Mouse (Mus musculus) intestine, embryonic 14.5 days (tissue): ENCODE results near the gene Ppp2r2c. TPM values are rescaled to one million over a fixed set of nuclear protein-coding genes. Genes with fewer than 3 reads are reported as not detected.

ENCODE experiments used
- ATAC-seq: fragments of 200-750 bp; cut with Nextera tagmentation; replicated peaks from 2 replicates; pipeline ENCODE4 v1.8.0; 2017; ENCODE audit warnings: low read depth, moderate number of reproducible peaks, moderate TSS enrichment, moderate library complexity; ENCODE audit not compliant: low FRiP score, low TSS enrichment
- DNase-seq: peaks from one replicate; pipeline ENCODE4 v3.0.0-alpha.2; 2018; ENCODE audit warnings: low spot score
- H3K27ac ChIP-seq: fragments of 300-500 bp; sonication (generic); 2 replicates; pipeline ENCODE4 v1.5.1; 2014; ENCODE audit warnings: low read depth, mild to moderate bottlenecking, control low read depth
- H3K27me3 ChIP-seq: fragments of 300-500 bp; sonication (generic); replicated peaks from 2 replicates; pipeline ENCODE4 v1.6.1; 2014; ENCODE audit warnings: low read length, control low read depth; ENCODE audit not compliant: control insufficient read depth, insufficient read depth
- H3K36me3 ChIP-seq: fragments of 300-500 bp; sonication (generic); 2 replicates; pipeline ENCODE4 v1.6.1; 2014; ENCODE audit warnings: low read length, control low read depth; ENCODE audit not compliant: control insufficient read depth, insufficient read depth
- H3K4me1 ChIP-seq: fragments of 300-500 bp; sonication (generic); replicated peaks from 2 replicates; pipeline ENCODE4 v1.6.1; 2014; ENCODE audit warnings: low read length, control low read depth, mixed read lengths; ENCODE audit not compliant: control insufficient read depth, insufficient read depth
- H3K4me2 ChIP-seq: fragments of 300-500 bp; sonication (generic); 2 replicates; pipeline ENCODE4 v1.6.1; 2014; ENCODE audit warnings: low read length
- H3K4me3 ChIP-seq: fragments of 300-500 bp; sonication (generic); 2 replicates; pipeline ENCODE4 v1.5.1; 2014; ENCODE audit warnings: low read depth, low read length, control low read depth, mixed read lengths
- H3K9ac ChIP-seq: fragments of 300-500 bp; sonication (generic); 2 replicates; pipeline ENCODE4 v1.6.1; 2014; ENCODE audit warnings: mild to moderate bottlenecking, low read length
- H3K9me3 ChIP-seq: fragments of 300-500 bp; sonication (generic); 2 replicates; pipeline ENCODE4 v1.6.1; 2016; ENCODE audit warnings: low read length, control low read depth; ENCODE audit not compliant: control insufficient read depth
- WGBS: fragments of 180-500 bp; shearing (Covaris S2); extraction: QIAGEN DNeasy Blood & Tissue Kit; methylation state at CpG from one replicate; pipeline ENCODE4 v1.1.7; 2014; 5-methylcytosine and 5-hydroxymethylcytosine counted together
- polyA plus RNA-seq: library from polyadenylated mRNA; unstranded; fragments of >200 nt; fragmentation: Nextera tagmentation; extraction: Ambion mirVana; gene quantifications from 2 replicates; pipeline ENCODE4 v1.2.1, GENCODE M21; 2014

The Ppp2r2c gene
- polyA plus RNA-seq, 1 experiment from 2014 or later, result 0.73 TPM

- Histone ChIP-seq H3K9ac (no peak overlapping the region), H3K4me2 (no peak overlapping the region), H3K4me3 (no peak overlapping the region), H3K4me1 (no peaks in the 10 kb centered on the region), H3K9me3 (no peaks in the 10 kb centered on the region), H3K27ac (no peak overlapping the region), H3K27me3 (no peaks in the 10 kb centered on the region; the same call in 1 of the 2 replicates), H3K36me3 (no peaks in the 10 kb centered on the region)
- no peak for DNase-seq
- WGBS, result 83% methylated on average over 8 of the region's 8 CpGs
- ATAC-seq, result no peak
Measured at GRCm38 (mm10) chr5:36897999-36898398, 29.7 kb downstream of the Ppp2r2c start.

GRCm38 (mm10) chr5:36898415-36899109 is 30.2 kb downstream of the Ppp2r2c start:
- no peaks in the 10 kb centered on the region for H3K4me1 ChIP-seq
- no peaks in the 10 kb centered on the region for H3K9me3 ChIP-seq
- no peak for DNase-seq
- H3K4me3 ChIP-seq, result no peak overlapping the region
- H3K4me2 ChIP-seq, result no peak overlapping the region
- no peaks in the 10 kb centered on the region for H3K36me3 ChIP-seq
- ATAC-seq, result no peak
- H3K27ac ChIP-seq, result no peak overlapping the region
- H3K27me3 ChIP-seq, result no peaks in the 10 kb centered on the region; the same call in 1 of the 2 replicates
- 76% methylated on average over 11 of the region's 11 CpGs for WGBS
- no peak overlapping the region for H3K9ac ChIP-seq

- WGBS, result 69% methylated on average over 5 of the region's 5 CpGs
- Histone ChIP-seq H3K9me3 (no peaks in the 10 kb centered on the region), H3K9ac (no peak overlapping the region), H3K36me3 (no peaks in the 10 kb centered on the region), H3K27ac (no peak overlapping the region), H3K4me3 (no peak overlapping the region), H3K4me2 (no peak overlapping the region), H3K4me1 (no peaks in the 10 kb centered on the region), H3K27me3 (no peaks in the 10 kb centered on the region; the same call in 1 of the 2 replicates)
- ATAC-seq, result no peak
- DNase-seq, result no peak
Measured at GRCm38 (mm10) chr5:36899392-36899791, 31.1 kb downstream of the Ppp2r2c start.

- ATAC-seq (no peak), DNase-seq (no peak)
- H3K4me3 ChIP-seq, result no peak overlapping the region
- no peaks in the 10 kb centered on the region for H3K27me3 ChIP-seq
- no peak overlapping the region for H3K9ac ChIP-seq
- no peak overlapping the region for H3K4me2 ChIP-seq
- no peaks in the 10 kb centered on the region for H3K36me3 ChIP-seq
- no peak overlapping the region for H3K27ac ChIP-seq
- H3K9me3 ChIP-seq, result no peaks in the 10 kb centered on the region
- WGBS, result 68% methylated on average over 6 of the region's 6 CpGs
- H3K4me1 ChIP-seq, result no peaks in the 10 kb centered on the region
Measured at GRCm38 (mm10) chr5:36900189-36900619, 31.9 kb downstream of the Ppp2r2c start.

- H3K4me1 ChIP-seq, result no peaks in the 10 kb centered on the region
- no peak overlapping the region for H3K4me2 ChIP-seq
- no peak overlapping the region for H3K4me3 ChIP-seq
- H3K9ac ChIP-seq, result no peak overlapping the region
- H3K27ac ChIP-seq, result no peak overlapping the region
- no peak for ATAC-seq
- H3K9me3 ChIP-seq, result no peaks in the 10 kb centered on the region
- no peak for DNase-seq
- 72% methylated on average over 2 of the region's 2 CpGs for WGBS
- no peaks in the 10 kb centered on the region for H3K27me3 ChIP-seq
- no peaks in the 10 kb centered on the region for H3K36me3 ChIP-seq
Measured at GRCm38 (mm10) chr5:36902807-36903206, 34.5 kb downstream of the Ppp2r2c start.

GRCm38 (mm10) chr5:36904131-36904530 is 35.8 kb downstream of the Ppp2r2c start:
- H3K4me1 ChIP-seq, result no peaks in the 10 kb centered on the region
- H3K9me3 ChIP-seq, result no peaks in the 10 kb centered on the region
- 87% methylated on average over 2 of the region's 2 CpGs for WGBS
- no peak overlapping the region for H3K4me2 ChIP-seq
- H3K9ac ChIP-seq, result no peak overlapping the region
- no peak overlapping the region for H3K4me3 ChIP-seq
- DNase-seq, result no peak
- no peaks in the 10 kb centered on the region for H3K27me3 ChIP-seq
- ATAC-seq, result no peak
- H3K27ac ChIP-seq, result no peak overlapping the region
- no peaks in the 10 kb centered on the region for H3K36me3 ChIP-seq

- Histone ChIP-seq H3K9me3 (no peaks in the 10 kb centered on the region), H3K27ac (no peak overlapping the region), H3K4me3 (no peak overlapping the region), H3K4me1 (no peaks in the 10 kb centered on the region), H3K27me3 (no peaks in the 10 kb centered on the region), H3K4me2 (no peak overlapping the region), H3K36me3 (no peaks in the 10 kb centered on the region), H3K9ac (no peak overlapping the region)
- DNase-seq (no peak), ATAC-seq (no peak)
- 83% methylated on average over 9 of the region's 9 CpGs for WGBS
Measured at GRCm38 (mm10) chr5:36904703-36905102, 36.4 kb downstream of the Ppp2r2c start.

- H3K9ac ChIP-seq, result no peak overlapping the region
- ATAC-seq (no peak), DNase-seq (no peak)
- H3K9me3 ChIP-seq, result no peaks in the 10 kb centered on the region
- no peak overlapping the region for H3K4me3 ChIP-seq
- no peaks in the 10 kb centered on the region for H3K27me3 ChIP-seq
- no peaks in the 10 kb centered on the region for H3K4me1 ChIP-seq
- H3K36me3 ChIP-seq, result no peaks in the 10 kb centered on the region
- WGBS, result 74% methylated on average over 8 of the region's 8 CpGs
- H3K4me2 ChIP-seq, result no peak overlapping the region
- H3K27ac ChIP-seq, result no peak overlapping the region
Measured at GRCm38 (mm10) chr5:36905216-36905615, 36.9 kb downstream of the Ppp2r2c start.

- Histone ChIP-seq H3K4me3 (no peak overlapping the region), H3K36me3 (no peaks in the 10 kb centered on the region), H3K27ac (no peak overlapping the region), H3K9me3 (no peaks in the 10 kb centered on the region), H3K4me1 (no peaks in the 10 kb centered on the region), H3K9ac (no peak overlapping the region), H3K27me3 (no peaks in the 10 kb centered on the region), H3K4me2 (no peak overlapping the region)
- DNase-seq (no peak), ATAC-seq (no peak)
- WGBS, result 55% methylated on average over 10 of the region's 10 CpGs
Measured at GRCm38 (mm10) chr5:36907695-36908094, 39.4 kb downstream of the Ppp2r2c start.
